Mouse (Mus musculus) heart, embryonic 16.5 days (tissue): Measurements from ENCODE around the gene Dnajc5. TPM values are rescaled to one million over a fixed set of nuclear protein-coding genes. Genes with fewer than 3 reads are reported as not detected.

Source experiments
- ATAC-seq: fragments of 200-750 bp; cut with Nextera tagmentation; replicated peaks from 2 replicates; pipeline ENCODE4 v1.8.0; 2017; ENCODE audit warnings: moderate number of reproducible peaks; ENCODE audit not compliant: insufficient read depth, low FRiP score; ENCODE audit errors: extremely low read depth
- H3K27ac ChIP-seq: fragments of 300-500 bp; sonication (generic); 2 replicates; pipeline ENCODE4 v1.5.1; 2014; ENCODE audit warnings: mild to moderate bottlenecking, low read length, control low read depth, moderate library complexity
- H3K27me3 ChIP-seq: fragments of 300-500 bp; sonication (generic); 2 replicates; pipeline ENCODE4 v1.6.1; 2014; ENCODE audit warnings: low read length, mixed read lengths; ENCODE audit not compliant: control insufficient read depth, insufficient read depth
- H3K36me3 ChIP-seq: fragments of 300-500 bp; sonication (generic); 2 replicates; pipeline ENCODE4 v1.6.1; 2014; ENCODE audit not compliant: control insufficient read depth, insufficient read depth
- H3K4me1 ChIP-seq: fragments of 300-500 bp; sonication (generic); 2 replicates; pipeline ENCODE4 v1.6.1; 2014; ENCODE audit warnings: low read length, mixed read lengths; ENCODE audit not compliant: control insufficient read depth, insufficient read depth
- H3K4me2 ChIP-seq: fragments of 300-500 bp; sonication (generic); 2 replicates; pipeline ENCODE4 v1.6.1; 2014; ENCODE audit warnings: low read depth, mild to moderate bottlenecking, control low read depth, low read length
- H3K4me3 ChIP-seq: fragments of 300-500 bp; sonication (generic); 2 replicates; pipeline ENCODE4 v1.5.1; 2014; ENCODE audit warnings: mild to moderate bottlenecking, control low read depth, low read length
- H3K9ac ChIP-seq: fragments of 300-500 bp; sonication (generic); 2 replicates; pipeline ENCODE4 v1.6.1; 2014; ENCODE audit warnings: low read length, control low read depth
- H3K9me3 ChIP-seq: fragments of 300-500 bp; sonication (generic); replicated peaks from 2 replicates; pipeline ENCODE4 v1.6.1; 2016; ENCODE audit warnings: low read length; ENCODE audit not compliant: control insufficient read depth
- WGBS: fragments of 180-500 bp; shearing (Covaris S2); extraction: QIAGEN DNeasy Blood & Tissue Kit; methylation state at CpG from one replicate; pipeline ENCODE4 v1.1.7; 2014; 5-methylcytosine and 5-hydroxymethylcytosine counted together
- polyA plus RNA-seq: library from polyadenylated mRNA; unstranded; fragments of >200 nt; fragmentation: Nextera tagmentation; extraction: Ambion mirVana; gene quantifications from 2 replicates; pipeline ENCODE4 v1.2.1, GENCODE M21; 2015

Dnajc5 gene
- polyA plus RNA-seq, 1 experiment from 2014 or later, result 77.9 TPM

GRCm38 (mm10) chr2:181497548-181497875, 22.8 kb upstream of the Dnajc5 start:
- Histone ChIP-seq H3K9me3 (no peaks in the 10 kb centered on the region), H3K4me1 (peaks cover 15% of the 10 kb centered on the region)
- WGBS, result under 1% methylated on average over 12 of the region's 12 CpGs

GRCm38 (mm10) chr2:181498644-181499043, 21.6 kb upstream of the Dnajc5 start:
- Histone ChIP-seq H3K4me1 (peaks cover 15% of the 10 kb centered on the region), H3K36me3 (peaks cover 29% of the 10 kb centered on the region), H3K4me2 (no peak overlapping the region), H3K9ac (no peak overlapping the region), H3K9me3 (no peaks in the 10 kb centered on the region), H3K27me3 (no peaks in the 10 kb centered on the region), H3K27ac (no peak overlapping the region), H3K4me3 (no peak overlapping the region)
- 68% methylated on average over 4 of the region's 4 CpGs for WGBS
- no peak for ATAC-seq

More at GRCm38 (mm10) chr2:181497548-181497875, 22.8 kb upstream of the Dnajc5 start:
- peak; percentile 30 for ATAC-seq
- peak overlapping the region; percentile 95 for H3K27ac ChIP-seq
- peak overlapping the region; percentile 97 for H3K4me2 ChIP-seq
- H3K36me3 ChIP-seq, result peaks cover 22% of the 10 kb centered on the region
- H3K27me3 ChIP-seq, result no peaks in the 10 kb centered on the region
- peak overlapping the region; percentile 94 for H3K4me3 ChIP-seq
- H3K9ac ChIP-seq, result peak overlapping the region; percentile 95

GRCm38 (mm10) chr2:181509191-181509590, 11.1 kb upstream of the Dnajc5 start:
- WGBS, result 90% methylated on average over 2 of the region's 2 CpGs
- Histone ChIP-seq H3K4me3 (no peak overlapping the region), H3K36me3 (peaks cover 53% of the 10 kb centered on the region), H3K4me2 (no peak overlapping the region), H3K4me1 (peaks cover 2% of the 10 kb centered on the region; the same call in 1 of the 2 replicates), H3K27me3 (no peaks in the 10 kb centered on the region), H3K9ac (no peak overlapping the region), H3K27ac (no peak overlapping the region), H3K9me3 (no peaks in the 10 kb centered on the region)
- no peak for ATAC-seq

GRCm38 (mm10) chr2:181511231-181511630, 9.1 kb upstream of the Dnajc5 start:
- Histone ChIP-seq H3K27me3 (no peaks in the 10 kb centered on the region), H3K4me3 (no peak overlapping the region), H3K9me3 (no peaks in the 10 kb centered on the region), H3K36me3 (peaks cover 63% of the 10 kb centered on the region), H3K4me1 (no peaks in the 10 kb centered on the region), H3K4me2 (no peak overlapping the region), H3K9ac (no peak overlapping the region), H3K27ac (no peak overlapping the region)
- 95% methylated on average over 8 of the region's 8 CpGs for WGBS
- ATAC-seq, result no peak

GRCm38 (mm10) chr2:181519201-181519600, 1.1 kb upstream of the Dnajc5 start:
- H3K9me3 ChIP-seq, result no peaks in the 10 kb centered on the region
- H3K27me3 ChIP-seq, result no peaks in the 10 kb centered on the region
- H3K4me2 ChIP-seq, result peak overlapping the region; percentile 81
- WGBS, result 72% methylated on average over 3 of the region's 3 CpGs
- peak overlapping the region; percentile 97 for H3K4me3 ChIP-seq
- H3K36me3 ChIP-seq, result peaks cover 22% of the 10 kb centered on the region
- peak overlapping the region; percentile 99 for H3K27ac ChIP-seq
- ATAC-seq, result no peak
- H3K4me1 ChIP-seq, result peaks cover 27% of the 10 kb centered on the region
- peak overlapping the region; percentile 98 for H3K9ac ChIP-seq

GRCm38 (mm10) chr2:181520936-181521227, 597 bp downstream of the Dnajc5 start:
- H3K9ac ChIP-seq, result peak overlapping the region; percentile 98
- H3K27me3 ChIP-seq, result no peaks in the 10 kb centered on the region
- no peak for ATAC-seq
- peaks cover 27% of the 10 kb centered on the region for H3K4me1 ChIP-seq
- H3K36me3 ChIP-seq, result peaks cover 16% of the 10 kb centered on the region
- H3K4me3 ChIP-seq, result peak overlapping the region; percentile 97
- H3K27ac ChIP-seq, result peak overlapping the region; percentile 99
- peak overlapping the region; percentile 73 for H3K4me2 ChIP-seq
- H3K9me3 ChIP-seq, result no peaks in the 10 kb centered on the region
- WGBS, result 0% methylated on average over 17 of the region's 17 CpGs

- Histone ChIP-seq H3K9ac (peak overlapping the region; percentile 98), H3K27me3 (no peaks in the 10 kb centered on the region), H3K4me3 (peak overlapping the region; percentile 97), H3K27ac (no peak overlapping the region), H3K36me3 (peaks cover 10% of the 10 kb centered on the region), H3K4me1 (peaks cover 27% of the 10 kb centered on the region), H3K9me3 (no peaks in the 10 kb centered on the region), H3K4me2 (peak overlapping the region; percentile 73)
- ATAC-seq, result no peak
- WGBS, result 29% methylated on average over 10 of the region's 10 CpGs
Observed at GRCm38 (mm10) chr2:181521491-181521890, 1.2 kb downstream of the Dnajc5 start.

- ATAC-seq, result no peak
- no peaks in the 10 kb centered on the region for H3K9me3 ChIP-seq
- no peaks in the 10 kb centered on the region for H3K27me3 ChIP-seq
Observed at GRCm38 (mm10) chr2:181522811-181523210, 2.5 kb downstream of the Dnajc5 start.

GRCm38 (mm10) chr2:181525526-181525925, 5.2 kb downstream of the Dnajc5 start:
- Histone ChIP-seq H3K27me3 (no peaks in the 10 kb centered on the region), H3K9ac (no peak overlapping the region), H3K36me3 (peaks cover 6% of the 10 kb centered on the region), H3K4me1 (peaks cover 18% of the 10 kb centered on the region), H3K27ac (no peak overlapping the region), H3K4me3 (no peak overlapping the region), H3K9me3 (0 out of 2 replicates have a peak, but pooled peaks cover under 1% of the 10 kb centered on the region), H3K4me2 (no peak overlapping the region)
- 70% methylated on average over 5 of the region's 5 CpGs for WGBS
- no peak for ATAC-seq

More at GRCm38 (mm10) chr2:181522811-181523210, 2.5 kb downstream of the Dnajc5 start:
- Histone ChIP-seq H3K36me3 (0 out of 2 replicates have a peak, but pooled peaks cover 2% of the 10 kb centered on the region), H3K4me1 (peaks cover 27% of the 10 kb centered on the region), H3K27ac (no peak overlapping the region), H3K9ac (no peak overlapping the region), H3K4me2 (no peak overlapping the region), H3K4me3 (no peak overlapping the region)
- WGBS, result 70% methylated on average over 5 of the region's 5 CpGs
